Mouse (Mus musculus) myocyte (in vitro differentiated cells): ENCODE measurements around the gene Rnaset2b.
"Not testable (repeated sequence)": the region's sequence is repeated elsewhere in the genome, so short reads cannot be mapped to it uniquely, and the experiment has no call there.

Experiments
- E2F4 ChIP-seq: IDR thresholded peaks from one replicate; pipeline ENCODE4 v1.6.1; 2011; ENCODE audit warnings: mild to moderate bottlenecking, control low read depth, moderate library complexity; ENCODE audit not compliant: insufficient read depth
- MYOD1 ChIP-seq, 3 experiments: IDR thresholded peaks; one replicate each; pipeline ENCODE4 v1.6.1; 2011; ENCODE audit warnings: control low read depth in 2 of 3, low read depth in 2 of 3, mild to moderate bottlenecking in 2 of 3, moderate library complexity in 1 of 3; ENCODE audit not compliant: insufficient read length in 2 of 3, control insufficient read depth in 1 of 3
- MYOG ChIP-seq, 3 experiments: IDR thresholded peaks; one replicate each; pipeline ENCODE4 v1.6.1; 2011; ENCODE audit warnings: control low read depth in 2 of 3, low read depth in 2 of 3, mild to moderate bottlenecking in 2 of 3; ENCODE audit not compliant: insufficient read length in 2 of 3, control insufficient read depth in 1 of 3, insufficient read depth in 1 of 3
- POLR2A ChIP-seq: IDR thresholded peaks from one replicate; pipeline ENCODE4 v1.6.1; 2011; ENCODE audit warnings: low read depth, mild to moderate bottlenecking, control low read depth, moderate library complexity; ENCODE audit not compliant: insufficient read length
- TCF3 ChIP-seq: IDR thresholded peaks from one replicate; pipeline ENCODE4 v1.6.1; 2011; ENCODE audit warnings: low read depth, control low read depth; ENCODE audit not compliant: insufficient read length
- USF1 ChIP-seq: IDR thresholded peaks from one replicate; pipeline ENCODE4 v1.6.1; 2011; ENCODE audit warnings: low read depth, mild to moderate bottlenecking, control low read depth, moderate library complexity

DNA sequence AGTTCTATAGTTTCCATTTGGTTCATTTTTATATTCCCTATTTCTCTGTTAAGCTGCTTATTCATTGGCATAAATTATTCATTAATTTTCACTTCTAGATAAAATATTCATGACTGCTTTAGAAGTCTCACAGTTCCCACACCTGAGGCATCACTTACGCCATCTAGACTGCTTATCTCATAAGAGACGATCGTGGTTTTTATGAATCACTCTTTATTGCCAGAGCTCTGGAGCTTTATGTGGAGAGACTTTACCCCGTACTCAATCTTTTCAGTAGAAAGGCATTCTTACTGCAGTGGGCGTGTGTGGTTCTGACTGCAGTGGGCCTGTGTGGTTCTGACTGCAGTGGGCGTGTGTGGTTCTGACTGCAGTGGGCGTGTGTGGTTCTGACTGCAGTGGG is 38.8 kb upstream of the Rnaset2b start:
- TF ChIP-seq POLR2A; MYOD1 (IDR thresholded peaks at IDR 0.05; ENCODE audit: control insufficient read depth in 1 of 3, insufficient read length in 2 of 3, low read depth in 2 of 3); MYOG (IDR thresholded peaks at IDR 0.05; ENCODE audit: control insufficient read depth in 1 of 3, insufficient read depth in 1 of 3, insufficient read length in 2 of 3, low read depth in 2 of 3); USF1; E2F4; TCF3: not testable (repeated sequence)
